Mouse (Mus musculus): ENCODE data around the gene Atg4c. TPM values are rescaled to one million over a fixed set of nuclear protein-coding genes. Genes with fewer than 3 reads are reported as not detected.
A peak's percentile ranks its signal among the peaks of the same experiment; 100 is the strongest.

Atg4c gene
- polyA plus RNA-seq, 1 experiment from 2014 or later, result 11.3 TPM

DNA sequence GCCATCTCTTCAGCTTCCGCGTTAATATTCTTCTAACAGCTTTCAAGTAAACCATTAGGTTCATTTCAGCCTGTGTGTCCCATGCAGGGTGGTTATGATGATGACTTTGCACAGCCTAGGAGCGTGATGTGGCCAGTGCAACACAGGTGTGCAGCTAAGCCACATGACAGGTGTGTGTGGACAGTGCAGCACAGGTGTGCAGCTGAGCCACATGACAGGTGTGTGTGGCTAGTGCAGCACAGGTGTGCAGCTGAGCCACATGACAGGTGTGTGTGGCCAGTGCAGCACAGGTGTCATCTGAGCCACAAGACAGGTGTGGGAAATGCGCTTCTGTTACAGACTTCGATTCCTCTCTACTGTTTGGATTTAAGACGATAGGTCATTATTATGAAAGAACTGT is 12.0 kb downstream of the Atg4c start:
- Histone ChIP-seq H3K27me3 (ENCODE audit: insufficient read depth, low read length) (no peaks in the 10 kb centered on the region), H3K4me3 (ENCODE audit: low read depth, low read length) (no peak overlapping the region), H3K36me3 (ENCODE audit: insufficient read depth) (no peaks in the 10 kb centered on the region), H3K4me2 (no peak overlapping the region), H3K9ac (no peak overlapping the region), H3K9me3 (ENCODE audit: low read depth, low read length) (no peaks in the 10 kb centered on the region), H3K27ac (ENCODE audit: low read depth) (no peak overlapping the region), H3K4me1 (ENCODE audit: insufficient read depth) (no peaks in the 10 kb centered on the region)
- 81% methylated on average over 6 of the region's 6 CpGs for WGBS
- no peak for DNase-seq
- no peak for ATAC-seq (ENCODE audit: insufficient read depth)
- TF ChIP-seq CTCF (IDR thresholded peaks at IDR 0.05; ENCODE audit: low read depth), result no peak

DNA sequence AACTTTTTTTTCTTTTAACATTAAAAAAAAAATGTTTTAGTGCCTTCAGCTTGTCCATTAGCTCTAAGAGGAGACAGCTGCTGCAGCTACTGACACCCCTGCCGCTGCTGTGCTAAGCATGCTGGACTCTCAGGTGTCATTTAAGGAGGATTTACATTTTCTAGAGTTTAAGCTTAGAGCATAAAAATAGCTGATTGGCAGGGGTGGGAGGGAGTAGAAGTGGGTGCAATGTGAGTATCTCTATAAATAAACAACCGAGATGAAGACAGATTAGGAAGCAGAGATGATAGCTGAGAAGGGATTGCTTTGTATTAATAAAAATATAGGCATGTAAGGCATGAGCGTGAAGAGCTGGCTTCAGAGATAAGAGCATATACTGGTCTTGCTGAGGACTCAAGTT is 12.6 kb downstream of the Atg4c start:
- no peak for TF ChIP-seq CTCF (IDR thresholded peaks at IDR 0.05; ENCODE audit: low read depth)
- Histone ChIP-seq H3K9ac (no peak overlapping the region), H3K36me3 (ENCODE audit: insufficient read depth) (no peaks in the 10 kb centered on the region), H3K9me3 (ENCODE audit: low read depth, low read length) (no peaks in the 10 kb centered on the region), H3K4me3 (ENCODE audit: low read depth, low read length) (no peak overlapping the region), H3K27ac (ENCODE audit: low read depth) (no peak overlapping the region), H3K4me1 (ENCODE audit: insufficient read depth) (no peaks in the 10 kb centered on the region), H3K27me3 (ENCODE audit: insufficient read depth, low read length) (no peaks in the 10 kb centered on the region), H3K4me2 (no peak overlapping the region)
- ATAC-seq (ENCODE audit: insufficient read depth), result no peak
- DNase-seq, result no peak
- 35% methylated on average over 3 of the region's 3 CpGs for WGBS

DNA sequence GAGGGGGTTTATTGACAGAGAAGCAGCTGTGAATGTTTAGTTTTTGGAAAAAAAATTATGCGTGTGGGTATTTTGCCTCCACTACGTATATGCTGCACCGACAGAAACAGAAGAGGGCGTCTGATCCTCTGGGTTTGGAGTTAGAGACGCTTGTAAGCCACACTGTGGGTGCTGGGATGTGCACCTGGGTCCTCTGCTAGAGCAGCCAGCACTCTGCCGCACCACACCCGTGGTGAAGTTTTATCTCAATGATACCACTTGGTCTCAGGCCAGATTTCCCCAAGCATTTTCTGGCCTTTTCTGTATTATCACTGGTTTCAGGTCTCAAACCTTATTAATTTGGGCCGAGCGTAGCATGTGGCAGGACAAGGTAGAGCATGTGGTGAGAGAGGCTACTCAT is 16.4 kb downstream of the Atg4c start:
- no peak overlapping the region for H3K4me2 ChIP-seq
- no peaks in the 10 kb centered on the region for H3K9me3 ChIP-seq (ENCODE audit: low read depth, low read length)
- no peak for TF ChIP-seq CTCF (IDR thresholded peaks at IDR 0.05; ENCODE audit: low read depth)
- H3K4me3 ChIP-seq (ENCODE audit: low read depth, low read length), result no peak overlapping the region
- no peak overlapping the region for H3K9ac ChIP-seq
- no peak for ATAC-seq (ENCODE audit: insufficient read depth)
- H3K27ac ChIP-seq (ENCODE audit: low read depth), result no peak overlapping the region
- H3K36me3 ChIP-seq (ENCODE audit: insufficient read depth), result no peaks in the 10 kb centered on the region
- WGBS, result 81% methylated on average over 9 of the region's 9 CpGs
- no peaks in the 10 kb centered on the region for H3K27me3 ChIP-seq (ENCODE audit: insufficient read depth, low read length)
- H3K4me1 ChIP-seq (ENCODE audit: insufficient read depth), result no peaks in the 10 kb centered on the region
- no peak for DNase-seq

DNA sequence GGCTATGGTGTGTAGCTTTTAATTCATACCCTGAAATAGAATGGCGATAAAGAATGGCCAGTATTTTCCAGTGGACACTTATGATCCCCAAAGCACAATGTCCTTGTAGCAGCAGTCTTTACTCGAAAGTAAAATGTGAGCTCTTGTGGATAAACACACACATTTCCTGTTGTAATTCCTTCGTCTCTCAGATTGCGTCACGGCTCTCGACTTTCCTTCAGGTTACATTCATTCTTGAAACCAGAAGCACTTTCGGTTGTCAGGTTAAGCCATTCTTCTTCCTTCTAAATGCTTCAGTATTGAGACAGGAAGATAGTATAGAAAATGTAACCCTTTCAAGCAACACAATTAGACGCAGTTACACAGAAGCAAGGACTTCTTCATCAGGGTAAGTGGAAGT is 17.9 kb downstream of the Atg4c start:
- 59% methylated on average over 8 of the region's 8 CpGs for WGBS
- Histone ChIP-seq H3K4me3 (ENCODE audit: low read depth, low read length) (no peak overlapping the region), H3K9me3 (ENCODE audit: low read depth, low read length) (no peaks in the 10 kb centered on the region), H3K4me1 (ENCODE audit: insufficient read depth) (no peaks in the 10 kb centered on the region), H3K36me3 (ENCODE audit: insufficient read depth) (peaks cover 4% of the 10 kb centered on the region; the same call in 1 of the 2 replicates), H3K27me3 (ENCODE audit: insufficient read depth, low read length) (no peaks in the 10 kb centered on the region), H3K4me2 (no peak overlapping the region), H3K9ac (no peak overlapping the region), H3K27ac (ENCODE audit: low read depth) (no peak overlapping the region)
- no peak for TF ChIP-seq CTCF (IDR thresholded peaks at IDR 0.05; ENCODE audit: low read depth)
- ATAC-seq (ENCODE audit: insufficient read depth) (no peak), DNase-seq (peak; percentile 4)

DNA sequence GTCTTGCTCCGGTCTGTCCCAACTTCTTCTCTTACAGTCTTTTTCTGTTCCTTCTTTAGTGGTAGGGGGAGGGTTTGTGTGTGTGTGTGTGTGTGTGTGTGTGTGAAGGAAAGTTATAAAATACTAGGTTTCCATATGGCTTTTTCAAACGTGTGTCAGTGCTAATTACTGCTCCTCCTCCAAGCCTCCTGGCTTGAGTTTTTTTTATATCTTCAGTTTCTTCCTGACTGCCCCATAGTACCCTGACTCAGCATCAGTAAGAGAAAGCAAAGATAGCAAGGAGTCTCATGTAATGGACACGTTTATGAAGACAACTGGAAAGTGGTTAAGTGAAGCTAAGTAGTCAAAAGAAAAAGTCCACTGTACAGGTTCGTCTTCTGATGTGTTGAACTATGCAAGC is 19.4 kb downstream of the Atg4c start:
- no peak for ATAC-seq (ENCODE audit: insufficient read depth)
- Histone ChIP-seq H3K4me2 (no peak overlapping the region), H3K27me3 (ENCODE audit: insufficient read depth, low read length) (no peaks in the 10 kb centered on the region), H3K4me3 (ENCODE audit: low read depth, low read length) (no peak overlapping the region), H3K27ac (ENCODE audit: low read depth) (no peak overlapping the region), H3K9me3 (ENCODE audit: low read depth, low read length) (no peaks in the 10 kb centered on the region), H3K9ac (no peak overlapping the region), H3K36me3 (ENCODE audit: insufficient read depth) (peaks cover 4% of the 10 kb centered on the region; the same call in 1 of the 2 replicates), H3K4me1 (ENCODE audit: insufficient read depth) (no peaks in the 10 kb centered on the region)
- DNase-seq, result no peak
- WGBS, result 79% methylated on average over 4 of the region's 4 CpGs
- no peak for TF ChIP-seq CTCF (IDR thresholded peaks at IDR 0.05; ENCODE audit: low read depth)

DNA sequence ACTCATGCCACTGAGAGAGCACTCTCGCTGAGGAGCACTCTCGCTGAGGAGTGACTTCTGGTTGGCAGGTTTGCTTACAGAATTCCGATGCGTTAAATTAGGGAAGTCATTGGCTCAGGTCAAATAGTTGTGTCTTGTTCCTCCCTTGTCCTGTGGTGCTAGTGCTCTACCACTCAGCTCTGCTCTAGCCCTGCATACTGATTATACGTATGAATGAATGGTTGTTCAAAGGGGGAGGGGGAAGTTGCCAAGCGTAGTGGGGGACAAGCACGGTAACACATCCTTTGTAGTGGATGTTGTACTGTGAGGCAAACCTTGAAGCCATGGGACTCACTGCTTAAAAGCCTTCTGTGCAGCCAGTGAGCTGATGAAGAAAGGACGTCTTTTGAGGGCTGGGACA is 28.5 kb downstream of the Atg4c start:
- Histone ChIP-seq H3K36me3 (ENCODE audit: insufficient read depth) (0 out of 2 replicates have a peak, but pooled peaks cover 12% of the 10 kb centered on the region), H3K4me2 (no peak overlapping the region), H3K4me3 (ENCODE audit: low read depth, low read length) (no peak overlapping the region), H3K9me3 (ENCODE audit: low read depth, low read length) (no peaks in the 10 kb centered on the region), H3K9ac (no peak overlapping the region), H3K27me3 (ENCODE audit: insufficient read depth, low read length) (no peaks in the 10 kb centered on the region), H3K4me1 (ENCODE audit: insufficient read depth) (no peaks in the 10 kb centered on the region), H3K27ac (ENCODE audit: low read depth) (no peak overlapping the region)
- ATAC-seq (ENCODE audit: insufficient read depth) (no peak), DNase-seq (no peak)
- 84% methylated on average over 8 of the region's 8 CpGs for WGBS
- no peak for TF ChIP-seq CTCF (IDR thresholded peaks at IDR 0.05; ENCODE audit: low read depth)

DNA sequence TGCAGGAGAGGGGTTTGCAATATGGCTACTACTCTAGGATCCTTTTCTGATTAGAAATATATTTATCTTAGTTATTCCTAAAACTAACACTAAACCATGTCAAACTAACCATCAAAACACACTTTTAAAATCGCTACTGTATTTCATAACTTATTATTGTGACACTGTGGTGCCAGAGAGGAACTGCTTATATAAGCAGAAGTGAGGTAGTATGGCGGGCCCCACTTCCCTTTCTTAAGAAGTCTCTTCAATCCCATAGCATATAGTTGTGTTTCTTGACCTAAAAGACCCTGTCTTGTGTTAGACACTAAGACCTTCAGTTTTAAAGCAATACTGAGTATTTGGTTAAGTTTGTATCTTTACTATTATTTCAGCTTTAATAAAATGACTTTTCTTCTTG is 31.1 kb downstream of the Atg4c start:
- H3K4me1 ChIP-seq (ENCODE audit: insufficient read depth), result no peaks in the 10 kb centered on the region
- no peak overlapping the region for H3K27ac ChIP-seq (ENCODE audit: low read depth)
- TF ChIP-seq CTCF (IDR thresholded peaks at IDR 0.05; ENCODE audit: low read depth), result no peak
- 71% methylated on average over 2 of the region's 2 CpGs for WGBS
- H3K36me3 ChIP-seq (ENCODE audit: insufficient read depth), result peaks cover 15% of the 10 kb centered on the region; the same call in 1 of the 2 replicates
- H3K4me2 ChIP-seq, result no peak overlapping the region
- H3K4me3 ChIP-seq (ENCODE audit: low read depth, low read length), result no peak overlapping the region
- no peaks in the 10 kb centered on the region for H3K9me3 ChIP-seq (ENCODE audit: low read depth, low read length)
- H3K27me3 ChIP-seq (ENCODE audit: insufficient read depth, low read length), result no peaks in the 10 kb centered on the region
- no peak for ATAC-seq (ENCODE audit: insufficient read depth)
- DNase-seq, result no peak
- no peak overlapping the region for H3K9ac ChIP-seq

DNA sequence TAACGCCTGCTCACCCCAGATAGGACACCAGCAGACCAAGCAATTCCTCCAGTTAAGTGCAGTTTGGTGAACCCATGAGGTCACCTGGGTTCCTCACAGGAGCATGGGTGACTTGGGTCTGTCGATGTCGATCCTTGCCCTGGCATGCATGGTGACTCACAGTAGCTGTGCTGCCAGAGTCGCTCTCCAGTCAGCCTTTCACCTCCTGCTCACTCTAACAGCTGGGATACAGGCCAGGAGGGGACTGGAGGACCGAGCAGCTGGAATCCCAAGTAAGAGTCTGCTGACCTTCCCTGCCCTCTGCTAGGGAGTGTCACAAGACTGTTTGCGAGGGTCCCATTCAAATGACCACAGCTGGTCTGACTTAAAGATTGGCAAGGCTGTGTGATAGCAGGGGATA is 33.5 kb downstream of the Atg4c start:
- no peak for ATAC-seq (ENCODE audit: insufficient read depth)
- 63% methylated on average over 6 of the region's 6 CpGs for WGBS
- H3K27ac ChIP-seq (ENCODE audit: low read depth), result no peak overlapping the region
- no peak overlapping the region for H3K4me3 ChIP-seq (ENCODE audit: low read depth, low read length)
- H3K4me1 ChIP-seq (ENCODE audit: insufficient read depth), result no peaks in the 10 kb centered on the region
- no peaks in the 10 kb centered on the region for H3K9me3 ChIP-seq (ENCODE audit: low read depth, low read length)
- H3K4me2 ChIP-seq, result no peak overlapping the region
- H3K36me3 ChIP-seq (ENCODE audit: insufficient read depth), result peaks cover 9% of the 10 kb centered on the region; the same call in 1 of the 2 replicates
- no peaks in the 10 kb centered on the region for H3K27me3 ChIP-seq (ENCODE audit: insufficient read depth, low read length)
- no peak overlapping the region for H3K9ac ChIP-seq
- DNase-seq, result no peak
- TF ChIP-seq CTCF (IDR thresholded peaks at IDR 0.05; ENCODE audit: low read depth), result no peak

Data from lung, embryonic 14.5 days (tissue).